Mouse (Mus musculus): ENCODE measurements around the gene Taar4. TPM values are rescaled to one million over a fixed set of nuclear protein-coding genes. Genes with fewer than 3 reads are reported as not detected.

The Taar4 gene
- polyA plus RNA-seq, 1 experiment from 2014 or later = not detected

Other genes with a start within 250 kb of the Taar4 start
- gene Rps12, start 173.2 kb upstream of the Taar4 start, polyA plus RNA-seq (2015; fragmentation: Nextera tagmentation; extraction: Ambion mirVana) = 113 and 114 TPM in 2 replicates
- 15.3 and 20.6 TPM in 2 replicates for gene Slc18b1, start 163.5 kb upstream of the Taar4 start, polyA plus RNA-seq (2015; fragmentation: Nextera tagmentation; extraction: Ambion mirVana)
- gene Vnn3, start 109.0 kb upstream of the Taar4 start, polyA plus RNA-seq (2015; fragmentation: Nextera tagmentation; extraction: Ambion mirVana) = not detected in 2 replicates
- 0.19 and 0.21 TPM in 2 replicates for gene Vnn1, start 65.8 kb upstream of the Taar4 start, polyA plus RNA-seq (2015; fragmentation: Nextera tagmentation; extraction: Ambion mirVana)
- gene Taar1, start 40.1 kb upstream of the Taar4 start, polyA plus RNA-seq (2015; fragmentation: Nextera tagmentation; extraction: Ambion mirVana) = not detected in 2 replicates
- gene Taar2, start 21.9 kb upstream of the Taar4 start, polyA plus RNA-seq (2015; fragmentation: Nextera tagmentation; extraction: Ambion mirVana) = not detected in 2 replicates
- not detected in 2 replicates for gene Taar3, start 10.9 kb upstream of the Taar4 start, polyA plus RNA-seq (2015; fragmentation: Nextera tagmentation; extraction: Ambion mirVana)
- not detected in 2 replicates for gene Taar5, start 10.2 kb downstream of the Taar4 start, polyA plus RNA-seq (2015; fragmentation: Nextera tagmentation; extraction: Ambion mirVana)
- gene Taar6, start 25.2 kb downstream of the Taar4 start, polyA plus RNA-seq (2015; fragmentation: Nextera tagmentation; extraction: Ambion mirVana) = not detected in 2 replicates
- not detected in 2 replicates for gene Taar7a, start 33.0 kb downstream of the Taar4 start, polyA plus RNA-seq (2015; fragmentation: Nextera tagmentation; extraction: Ambion mirVana)
- not detected in 2 replicates for gene Taar7b, start 39.4 kb downstream of the Taar4 start, polyA plus RNA-seq (2015; fragmentation: Nextera tagmentation; extraction: Ambion mirVana)
- not detected in 2 replicates for gene Taar7d, start 66.7 kb downstream of the Taar4 start, polyA plus RNA-seq (2015; fragmentation: Nextera tagmentation; extraction: Ambion mirVana)
- not detected in 2 replicates for gene Taar7e, start 77.1 kb downstream of the Taar4 start, polyA plus RNA-seq (2015; fragmentation: Nextera tagmentation; extraction: Ambion mirVana)
- gene Taar7f, start 89.0 kb downstream of the Taar4 start, polyA plus RNA-seq (2015; fragmentation: Nextera tagmentation; extraction: Ambion mirVana) = not detected in 2 replicates
- gene Taar8a, start 116.0 kb downstream of the Taar4 start, polyA plus RNA-seq (2015; fragmentation: Nextera tagmentation; extraction: Ambion mirVana) = not detected in 2 replicates
- gene Taar8b, start 131.8 kb downstream of the Taar4 start, polyA plus RNA-seq (2015; fragmentation: Nextera tagmentation; extraction: Ambion mirVana) = not detected in 2 replicates
- gene Taar8c, start 141.4 kb downstream of the Taar4 start, polyA plus RNA-seq (2015; fragmentation: Nextera tagmentation; extraction: Ambion mirVana) = not detected in 2 replicates
- not detected in 2 replicates for gene Taar9, start 149.0 kb downstream of the Taar4 start, polyA plus RNA-seq (2015; fragmentation: Nextera tagmentation; extraction: Ambion mirVana)
- 220 and 254 TPM in 2 replicates for gene Stx7, start 188.8 kb downstream of the Taar4 start, polyA plus RNA-seq (2015; fragmentation: Nextera tagmentation; extraction: Ambion mirVana)